Mouse (Mus musculus) embryo, embryonic 11.5 days (tissue): ENCODE measurements around the gene Asic3.

ENCODE experiments used
- DNase-seq: peaks from one replicate; pipeline ENCODE4 v3.0.0-alpha.2; 2012; ENCODE audit warnings: low read depth, low spot score

Gene Asic3

GRCm38 (mm10) chr5:24413042-24413693 is at the start of gene Asic3:
TSS of gene Asic3 (plus strand) at chr5:24413392.
- no peak for DNase-seq

GRCm38 (mm10) chr5:24363467-24363866 is 49.7 kb upstream of the Asic3 start:
- no peak for DNase-seq

DNA sequence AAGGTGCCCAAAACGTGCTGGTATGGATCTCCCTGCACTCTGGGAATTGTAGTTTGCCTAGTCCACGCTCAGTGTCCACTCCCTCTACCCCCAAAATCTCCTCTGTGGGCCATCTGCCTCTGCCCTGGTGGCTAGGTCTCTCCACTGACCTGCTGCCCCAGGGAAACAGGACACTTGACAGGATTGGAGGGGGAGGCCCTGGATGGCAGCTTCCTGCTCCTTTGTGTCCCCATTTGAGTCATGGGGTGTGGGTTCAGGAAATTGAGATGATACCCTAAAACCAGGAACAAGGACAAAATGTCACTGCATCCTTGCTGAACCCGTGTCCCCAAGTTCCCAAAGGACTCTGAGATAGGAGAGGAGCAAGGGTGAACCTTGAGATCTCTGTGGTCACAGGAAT is 49.1 kb upstream of the Asic3 start:
- DNase-seq, result no peak

DNA sequence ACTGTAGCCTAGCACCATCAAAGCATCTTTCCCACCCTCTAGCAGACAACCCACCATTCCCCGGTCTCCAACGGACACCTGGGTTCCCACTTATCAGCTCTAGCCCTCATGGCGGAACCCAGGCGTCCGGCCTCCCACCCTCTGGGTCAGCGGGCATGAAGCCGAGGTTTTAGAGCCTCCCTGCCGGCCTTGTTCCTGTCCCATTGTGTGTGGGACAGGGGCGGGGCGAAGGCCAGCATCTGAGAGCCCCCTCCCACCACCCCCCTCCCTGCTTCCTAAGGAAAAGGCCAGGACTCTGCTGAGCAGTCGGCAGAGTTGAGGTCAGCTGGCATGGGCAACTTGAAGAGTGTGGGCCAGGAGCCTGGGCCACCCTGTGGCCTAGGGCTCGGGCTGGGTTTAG is 48.7 kb upstream of the Asic3 start, which contains the start of gene Nos3:
TSS of gene Nos3 (plus strand) at position 303 of the 400 bp plus-strand sequence.
- no peak for DNase-seq

- DNase-seq, result no peak
Measured at GRCm38 (mm10) chr5:24364963-24365362, 48.2 kb upstream of the Asic3 start.

DNA sequence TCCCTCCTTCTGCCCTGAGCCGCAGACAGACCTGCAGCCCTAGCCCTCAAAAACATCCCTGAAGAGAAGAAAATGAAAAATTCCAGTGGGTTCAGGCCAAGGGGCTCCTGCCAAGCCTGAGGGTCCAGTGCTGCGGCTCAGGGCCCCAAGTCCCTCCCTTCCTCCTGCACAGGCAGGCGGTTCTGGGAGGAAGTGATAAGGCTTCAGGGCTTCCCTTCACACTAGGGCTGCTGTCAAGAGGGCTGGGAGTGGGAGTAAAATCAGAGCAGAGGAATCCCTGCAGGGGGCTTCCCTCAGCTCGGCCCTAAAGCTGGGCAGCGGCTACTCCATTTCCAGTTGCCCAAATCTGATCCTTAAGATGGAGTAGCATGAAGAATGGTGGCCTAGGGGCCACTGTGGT is 47.7 kb upstream of the Asic3 start:
- DNase-seq, result no peak

- DNase-seq, result no peak
Measured at GRCm38 (mm10) chr5:24366426-24366825, 46.8 kb upstream of the Asic3 start.

DNA sequence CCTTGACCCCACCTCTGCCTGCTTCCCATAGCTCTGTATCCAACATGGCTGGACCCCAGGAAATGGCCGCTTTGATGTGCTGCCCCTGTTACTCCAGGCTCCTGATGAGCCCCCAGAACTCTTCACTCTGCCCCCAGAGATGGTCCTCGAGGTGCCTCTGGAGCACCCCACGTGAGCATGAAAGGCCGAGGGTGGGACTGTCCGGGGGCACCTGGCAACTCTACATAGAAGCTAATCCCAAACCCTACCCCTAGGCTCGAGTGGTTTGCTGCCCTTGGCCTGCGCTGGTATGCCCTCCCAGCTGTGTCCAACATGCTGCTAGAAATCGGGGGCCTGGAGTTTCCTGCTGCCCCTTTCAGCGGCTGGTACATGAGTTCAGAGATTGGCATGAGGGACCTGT is 43.4 kb upstream of the Asic3 start:
- DNase-seq, result no peak

GRCm38 (mm10) chr5:24373807-24374206 is 39.4 kb upstream of the Asic3 start:
- DNase-seq, result no peak

- DNase-seq, result no peak
Measured at GRCm38 (mm10) chr5:24374216-24374615, 39.0 kb upstream of the Asic3 start.

- no peak for DNase-seq
Measured at GRCm38 (mm10) chr5:24374666-24375328, 38.4 kb upstream of the Asic3 start.

DNA sequence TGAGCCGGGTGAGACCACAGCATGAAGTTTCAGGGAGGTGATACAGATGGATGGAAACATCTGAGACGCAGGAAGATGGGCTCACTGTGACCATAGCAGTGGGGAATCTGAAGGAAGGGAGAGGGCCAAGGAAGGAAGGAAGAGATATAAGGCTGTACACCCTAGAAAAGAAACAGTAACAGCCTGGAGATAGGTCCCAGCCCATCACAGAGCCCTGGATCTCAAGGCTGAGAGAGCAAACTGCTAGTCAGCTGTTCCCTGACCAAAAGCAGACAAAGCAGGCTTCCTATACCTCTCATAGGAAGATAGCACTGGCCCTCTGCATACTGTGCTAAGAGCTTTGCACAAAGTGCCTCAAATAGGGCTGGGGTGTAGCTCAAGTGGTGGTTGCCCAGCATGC is 34.5 kb upstream of the Asic3 start:
- DNase-seq, result no peak

DNA sequence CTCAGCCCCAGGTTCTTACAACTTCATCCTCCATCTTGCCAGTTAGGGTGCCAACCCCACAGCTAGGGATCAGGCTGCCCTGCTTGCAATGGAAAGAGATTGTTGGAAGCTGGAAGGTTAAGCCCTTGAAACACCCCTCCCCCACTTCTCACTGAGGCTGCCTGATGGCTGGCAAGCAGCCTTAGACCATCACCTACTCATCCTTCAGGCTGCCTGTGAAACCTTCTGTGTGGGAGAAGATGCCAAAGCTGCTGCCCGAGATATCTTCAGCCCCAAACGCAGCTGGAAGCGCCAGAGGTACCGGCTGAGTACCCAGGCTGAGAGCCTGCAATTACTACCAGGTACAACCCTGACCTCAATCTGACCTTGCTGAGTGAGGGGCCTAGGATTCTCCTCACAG is 33.7 kb upstream of the Asic3 start:
- no peak for DNase-seq

GRCm38 (mm10) chr5:24380499-24380898 is 32.7 kb upstream of the Asic3 start:
- no peak for DNase-seq

- DNase-seq, result no peak
Measured at GRCm38 (mm10) chr5:24381486-24381885, 31.7 kb upstream of the Asic3 start.

GRCm38 (mm10) chr5:24381988-24382387 is 31.2 kb upstream of the Asic3 start:
- DNase-seq, result no peak

DNA sequence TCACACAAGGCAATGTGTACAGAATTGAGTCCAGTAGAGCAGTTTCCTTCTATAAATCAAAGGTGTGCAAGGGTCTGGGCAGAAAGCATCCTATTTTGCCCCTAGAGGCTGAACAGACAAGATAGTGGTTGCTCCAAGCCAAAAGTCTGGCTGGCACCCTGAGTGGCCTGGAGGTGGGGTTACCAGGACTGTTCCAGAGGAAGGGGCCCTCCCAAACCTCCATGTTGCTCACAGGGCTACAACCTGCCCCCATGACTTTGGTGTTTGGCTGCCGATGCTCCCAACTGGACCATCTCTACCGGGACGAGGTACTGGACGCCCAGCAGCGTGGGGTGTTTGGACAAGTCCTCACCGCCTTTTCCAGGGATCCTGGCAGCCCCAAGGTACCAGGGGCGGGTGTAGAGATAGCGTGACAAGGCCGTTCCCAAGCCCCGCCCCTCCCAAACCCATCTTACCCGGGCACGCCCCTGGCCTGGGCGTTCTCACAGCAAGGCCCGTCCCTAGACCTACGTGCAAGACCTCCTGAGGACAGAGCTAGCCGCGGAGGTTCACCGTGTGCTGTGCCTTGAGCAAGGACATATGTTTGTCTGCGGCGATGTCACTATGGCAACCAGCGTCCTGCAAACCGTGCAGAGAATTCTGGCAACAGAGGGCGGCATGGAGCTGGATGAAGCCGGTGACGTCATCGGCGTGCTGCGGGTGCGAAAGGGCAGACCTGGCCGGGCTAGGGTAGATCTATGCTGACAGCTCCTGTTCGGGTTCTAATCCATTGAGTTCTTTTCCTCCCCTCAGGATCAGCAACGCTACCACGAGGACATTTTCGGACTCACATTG is 29.9 kb upstream of the Asic3 start:
- peak; percentile 88 for DNase-seq

GRCm38 (mm10) chr5:24384407-24384806 is 28.8 kb upstream of the Asic3 start:
- DNase-seq, result no peak

- DNase-seq, result no peak
Measured at GRCm38 (mm10) chr5:24385374-24385773, 27.8 kb upstream of the Asic3 start.

- DNase-seq, result no peak
Measured at GRCm38 (mm10) chr5:24385887-24386550, 27.2 kb upstream of the Asic3 start.

DNA sequence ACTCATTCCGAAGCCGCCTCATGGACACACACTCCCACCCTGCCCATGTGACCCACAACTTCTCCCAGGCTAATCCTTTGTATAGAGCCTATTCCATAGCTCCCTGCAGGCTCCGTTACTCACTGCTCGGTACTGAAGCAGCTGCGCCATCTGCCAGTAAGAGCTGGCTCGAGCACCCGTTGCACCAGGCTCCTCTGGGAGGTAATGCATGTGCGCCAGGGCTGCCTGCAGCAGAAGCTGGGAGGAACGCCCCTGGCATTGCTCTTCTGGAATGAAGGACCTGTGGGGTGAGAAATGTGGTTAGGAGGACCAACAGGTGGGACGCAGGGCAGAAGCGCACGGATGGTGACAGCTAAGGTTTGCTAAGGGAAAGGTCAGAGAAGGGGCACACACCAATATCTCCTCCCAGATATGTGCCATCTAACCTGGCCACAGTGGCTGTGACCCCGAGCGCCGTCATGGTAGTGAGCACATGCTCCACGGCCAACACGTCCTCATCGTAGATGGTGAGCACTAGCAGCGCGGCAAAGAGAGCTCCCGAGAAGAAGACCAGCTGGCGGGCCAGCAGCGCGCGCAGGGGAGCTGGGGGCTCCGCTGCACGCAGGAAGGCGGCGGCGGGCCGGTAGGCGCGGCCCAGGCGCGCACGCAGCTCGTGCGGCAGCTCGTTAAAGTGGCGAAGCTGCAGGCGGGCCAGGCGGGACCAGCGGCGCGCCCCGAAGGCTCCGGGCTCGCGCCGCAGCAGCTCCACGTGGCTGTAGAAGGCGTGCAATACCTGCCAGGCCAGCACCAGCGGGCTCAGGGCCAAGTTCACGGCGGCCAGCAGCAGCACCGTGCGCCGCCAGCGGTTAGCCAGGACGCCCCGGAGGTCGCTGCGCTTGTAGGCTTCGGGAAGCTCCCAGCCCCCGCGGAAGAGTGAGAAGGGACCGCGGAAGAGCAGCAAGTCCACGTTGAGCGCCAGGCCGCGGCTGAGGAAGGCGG is 25.6 kb upstream of the Asic3 start:
- DNase-seq, result peak; percentile 35
